In the genomic region with DNA sequence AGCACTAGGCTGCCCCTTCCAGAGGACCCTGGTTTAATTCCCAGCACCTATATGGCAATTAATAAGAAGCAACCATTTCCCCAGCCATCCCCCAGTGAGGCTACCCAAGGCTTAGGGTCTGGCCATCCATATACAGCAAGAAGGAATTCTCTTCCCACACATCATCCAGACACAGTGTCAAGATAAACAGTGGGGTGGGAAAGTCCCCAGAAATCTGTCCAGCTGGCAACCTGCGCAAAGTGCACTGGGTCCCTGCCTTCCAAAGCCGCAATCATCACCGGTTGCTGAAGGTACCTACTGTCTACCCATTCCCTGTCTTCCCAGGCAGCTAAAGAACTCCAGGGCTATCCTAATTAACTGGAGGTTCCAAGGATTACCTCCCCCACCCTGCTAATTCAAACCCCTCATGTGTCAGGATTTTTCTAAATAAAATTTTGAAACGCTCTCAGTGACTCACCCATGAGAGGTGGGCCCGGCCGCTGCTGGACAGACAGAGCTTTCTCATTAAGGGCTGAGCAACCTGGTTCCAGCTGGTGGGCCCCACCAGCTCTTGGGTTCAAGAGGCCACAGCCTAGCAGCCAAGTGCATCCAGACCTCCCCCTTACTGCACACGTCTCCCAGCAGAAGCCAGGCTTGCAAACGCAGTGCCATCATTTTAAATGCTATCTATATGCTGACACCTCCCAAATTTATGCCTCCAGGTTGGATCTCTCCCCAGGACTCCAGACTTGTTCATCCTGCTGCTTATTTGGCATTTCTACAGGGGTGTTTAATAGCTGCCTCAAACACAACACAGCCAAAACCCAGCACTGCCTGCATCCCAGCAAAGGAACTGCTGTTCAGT, we compare ENCODE assay signal across 9 mouse cellular contexts. TPM values are rescaled to one million over a fixed set of nuclear protein-coding genes. Genes with fewer than 3 reads are reported as not detected.
DNase-seq lines count a peak whose midpoint lies in the region; ATAC-seq and TF ChIP-seq lines count a peak whose summit lies in the region.
"Had no signal": no experiment of that assay in that cellular context is flagged by ENCODE, and none has a peak within 500 bp of the region (broad histone marks: within the 10 kb centered on the region; RNA-seq: fewer than 3 reads in every experiment).

No protein-coding gene starts in this region.

- H3K36me3 ChIP-seq in heart, embryonic 11.5 days (ENCODE audit: control insufficient read depth, insufficient read depth, low read length), result peaks cover 4% of the 10 kb centered on the region; the same call in 1 of the 2 replicates
- peaks cover 9% of the 10 kb centered on the region for H3K36me3 ChIP-seq in myocyte (ENCODE audit: control insufficient read depth, insufficient read depth)

- ATAC-seq in heart, embryonic 11.5 days (replicated peaks; ENCODE audit: insufficient number of reproducible peaks, low FRiP score, low TSS enrichment), result no peak

- no peak overlapping the region for H3K4me3 ChIP-seq in left cerebral cortex, adult 2 months
- H3K4me3 ChIP-seq in heart, embryonic 11.5 days (ENCODE audit: low read depth, low read length), result no peak overlapping the region
- H3K4me3 ChIP-seq in myocyte, result no peak overlapping the region

- peak overlapping the region; percentile 64 for H3K27ac ChIP-seq in left cerebral cortex, adult 2 months
- no peak overlapping the region for H3K27ac ChIP-seq in heart, embryonic 11.5 days (ENCODE audit: low read depth, low read length)

- H3K27me3 ChIP-seq in heart, embryonic 11.5 days (ENCODE audit: control insufficient read depth, insufficient read depth, low read length), result no peaks in the 10 kb centered on the region
- no peaks in the 10 kb centered on the region for H3K27me3 ChIP-seq in myocyte (ENCODE audit: control insufficient read depth, insufficient read depth, insufficient read length)

- TF ChIP-seq CTCF in left cerebral cortex, adult 2 months (IDR thresholded peaks at IDR 0.05), result no peak

- H3K4me2 ChIP-seq in heart, embryonic 11.5 days, result no peak overlapping the region; the same call in 1 of the 2 replicates
- H3K4me2 ChIP-seq in myocyte (ENCODE audit: low read depth), result peak overlapping the region; percentile 32

- no peaks in the 10 kb centered on the region for H3K9me3 ChIP-seq in heart, embryonic 11.5 days (replicated peaks; ENCODE audit: control insufficient read depth, low read length)

- intact Hi-C loops in left cerebral cortex, adult 2 months (cut with DNase I), result loop anchor here (2.0 kb wide), 1 partner anchor 14 kb away; the partner anchor contains the start of gene Tmcc2

- H3K79me2 ChIP-seq in myocyte (ENCODE audit: control insufficient read depth, insufficient read depth), result peaks cover 9% of the 10 kb centered on the region

- WGBS in heart, embryonic 11.5 days (ENCODE audit: insufficient replicate concordance), result 78% methylated on average over 8 of the region's 8 CpGs

- no peak overlapping the region for H3ac ChIP-seq in myocyte (ENCODE audit: control insufficient read depth, insufficient read length)

- H3K9ac ChIP-seq in heart, embryonic 11.5 days (ENCODE audit: low read depth, low read length), result 0 out of 2 replicates have a peak overlapping the region, but pooled peaks have one; percentile 17

- TF ChIP-seq POLR2A in myocyte (IDR thresholded peaks at IDR 0.05; ENCODE audit: insufficient read length, low read depth), result no peak

- peaks cover 60% of the 10 kb centered on the region for H3K4me1 ChIP-seq in heart, embryonic 11.5 days (ENCODE audit: control insufficient read depth, insufficient read depth, low read length)

- DNase-seq in cerebellum, adult 11-12 months, result peak; percentile 33
- DNase-seq in cerebellum, adult 11 months, result no peak
- DNase-seq in left cerebral cortex, adult 2 months (ENCODE audit: extremely low spot score in 1 of 2, low spot score in 2 of 2), result no peak
- no peak for DNase-seq in left cerebral cortex, adult 18-20 months (ENCODE audit: low spot score in 2 of 2)
- no peak for DNase-seq in adrenal gland, postnatal 25 days
- no peak for DNase-seq in frontal cortex, postnatal 14 days (ENCODE audit: low spot score in 2 of 2)
- DNase-seq: kidney, adult 11 months had no signal

TF ChIP-seq in myocyte, 11 proteins besides CTCF, POLR2A, EP300 and RAD21:
- no peak for TF ChIP-seq REST (IDR thresholded peaks at IDR 0.05; ENCODE audit: insufficient read depth, insufficient read length)
- no peak for TF ChIP-seq MAX (IDR thresholded peaks at IDR 0.05; ENCODE audit: low read depth)
- no peak for TF ChIP-seq POLR2AphosphoS2 (IDR thresholded peaks at IDR 0.05; ENCODE audit: insufficient read length, low read depth)

RNA-seq across cellular contexts. Expression of gene Tmcc2, which starts 14.6 kb away (rescaled TPM):
- total RNA-seq in left cerebral cortex, adult 2 months (2021), result 100 to 1,000 TPM; 178 to 192 TPM
- 100 to 1,000 TPM; 204 to 205 TPM for total RNA-seq in left cerebral cortex, adult 18-20 months (2021)
- polyA plus RNA-seq in heart, embryonic 11.5 days (2014; fragmentation: Nextera tagmentation; extraction: Ambion mirVana), result 10.4 and 14.6 TPM in 2 replicates
- 35.2 TPM for polyA plus RNA-seq in myocyte (2012; fragmentation: generic; extraction: Trizol)
- total RNA-seq in adrenal gland, postnatal 25 days (2021), result 8.4 and 8.6 TPM in 2 replicates

RNA-seq across cellular contexts. Expression of gene Dstyk, which starts 40.9 kb away (rescaled TPM):
- 10 to 100 TPM; 44.9 to 45.5 TPM for total RNA-seq in left cerebral cortex, adult 2 months (2021)
- 10 to 100 TPM; 44.3 to 45.2 TPM for total RNA-seq in left cerebral cortex, adult 18-20 months (2021)
- polyA plus RNA-seq in heart, embryonic 11.5 days (2014; fragmentation: Nextera tagmentation; extraction: Ambion mirVana), result 11.6 and 11.9 TPM in 2 replicates
- 6.9 TPM for polyA plus RNA-seq in myocyte (2012; fragmentation: generic; extraction: Trizol)
- 20.7 and 26.8 TPM in 2 replicates for total RNA-seq in adrenal gland, postnatal 25 days (2021)

Comparison
In these comparisons a context has a peak if more than half of its experiments do, and no peak if none do; other contexts are left out.
1. RNA of gene Tmcc2, which starts 14.6 kb away (total RNA-seq): 204 to 205 TPM in left cerebral cortex, adult 18-20 months and 178 to 192 TPM in left cerebral cortex, adult 2 months; 8.4 to 8.6 TPM in adrenal gland, postnatal 25 days; every median in the first group is over 10 times any median in the second.